13 mouse cellular contexts compared by ENCODE assay signal in genomic region chr2:61813106-61813505, GRCm38 (mm10). TPM values are rescaled to one million over a fixed set of nuclear protein-coding genes. Genes with fewer than 3 reads are reported as not detected.
DNase-seq lines count a peak whose midpoint lies in the region; ATAC-seq lines count a peak whose summit lies in the region.
"Had no signal": no experiment of that assay in that cellular context is flagged by ENCODE, and none has a peak within 500 bp of the region (broad histone marks: within the 10 kb centered on the region; RNA-seq: fewer than 3 reads in every experiment).

No protein-coding gene starts in this region.

- no peak overlapping the region for H3K9ac ChIP-seq in midbrain, embryonic 11.5 days (ENCODE audit: low read length)
- no peak overlapping the region for H3K9ac ChIP-seq in midbrain, embryonic 13.5 days (replicated peaks)
- H3K9ac ChIP-seq in embryonic facial prominence, embryonic 11.5 days (replicated peaks; ENCODE audit: low read length): no peak overlapping the region
- H3K9ac ChIP-seq: hindbrain, embryonic 15.5 days; neural tube, embryonic 13.5 days had no signal

- ATAC-seq in midbrain, embryonic 11.5 days (ENCODE audit: low FRiP score): no peak
- ATAC-seq in midbrain, embryonic 13.5 days: no peak
- no peak for ATAC-seq in embryonic facial prominence, embryonic 11.5 days (replicated peaks; ENCODE audit: insufficient number of reproducible peaks, low FRiP score, low TSS enrichment, low read depth)
- no peak for ATAC-seq in cerebellum, adult (ENCODE audit: insufficient number of reproducible peaks, low FRiP score, low TSS enrichment)

- H3K27me3 ChIP-seq in midbrain, embryonic 11.5 days (ENCODE audit: control insufficient read depth, insufficient read depth, low read length): peaks cover 74% of the 10 kb centered on the region
- H3K27me3 ChIP-seq in midbrain, embryonic 13.5 days: peaks cover 79% of the 10 kb centered on the region
- H3K27me3 ChIP-seq in embryonic facial prominence, embryonic 11.5 days (ENCODE audit: control insufficient read depth, insufficient read depth, low read length): peaks cover 25% of the 10 kb centered on the region

- peaks cover 9% of the 10 kb centered on the region for H3K4me1 ChIP-seq in midbrain, embryonic 11.5 days (ENCODE audit: control insufficient read depth, insufficient read depth, low read length)
- H3K4me1 ChIP-seq in midbrain, embryonic 13.5 days (replicated peaks): peaks cover 24% of the 10 kb centered on the region
- H3K4me1 ChIP-seq in embryonic facial prominence, embryonic 11.5 days (ENCODE audit: control insufficient read depth, insufficient read depth, low read length): peaks cover 2% of the 10 kb centered on the region; the same call in 1 of the 2 replicates

- no peak overlapping the region for H3K4me3 ChIP-seq in midbrain, embryonic 11.5 days (ENCODE audit: low read depth, low read length)
- no peak overlapping the region for H3K4me3 ChIP-seq in midbrain, embryonic 13.5 days (replicated peaks)
- H3K4me3 ChIP-seq in embryonic facial prominence, embryonic 11.5 days (ENCODE audit: low read depth, low read length): no peak overlapping the region

- no peak overlapping the region for H3K27ac ChIP-seq in midbrain, embryonic 11.5 days (ENCODE audit: low read depth, low read length)
- no peak overlapping the region for H3K27ac ChIP-seq in midbrain, embryonic 13.5 days
- H3K27ac ChIP-seq in embryonic facial prominence, embryonic 11.5 days (replicated peaks; ENCODE audit: low read depth, low read length): no peak overlapping the region
- H3K27ac ChIP-seq: heart, embryonic 13.5 days; hindbrain, embryonic 15.5 days; neural tube, embryonic 13.5 days had no signal

- no peaks in the 10 kb centered on the region for H3K9me3 ChIP-seq in midbrain, embryonic 11.5 days (ENCODE audit: control insufficient read depth, low read length)
- no peaks in the 10 kb centered on the region for H3K9me3 ChIP-seq in midbrain, embryonic 13.5 days
- H3K9me3 ChIP-seq in embryonic facial prominence, embryonic 11.5 days (replicated peaks; ENCODE audit: control insufficient read depth, low read length): no peaks in the 10 kb centered on the region
- H3K9me3 ChIP-seq: heart, embryonic 13.5 days; hindbrain, embryonic 15.5 days; neural tube, embryonic 13.5 days had no signal

- WGBS in midbrain, embryonic 11.5 days: 4% methylated on average over 6 of the region's 6 CpGs
- 5% methylated on average over 6 of the region's 6 CpGs for WGBS in midbrain, embryonic 13.5 days
- WGBS in embryonic facial prominence, embryonic 11.5 days: 4% methylated on average over 6 of the region's 6 CpGs

- peak; percentile 2 to 12 for DNase-seq in heart, postnatal 36 days
- no peak for DNase-seq in heart, adult 8-10 months (ENCODE audit: low spot score)
- peak; percentile 93 for DNase-seq in midbrain, embryonic 11.5 days (ENCODE audit: low spot score, missing footprints)
- DNase-seq in embryonic facial prominence, embryonic 11.5 days (ENCODE audit: low spot score): peak; percentile 11
- DNase-seq in naive thymus-derived CD4-positive, alpha-beta T cell, adult 2 months (ENCODE audit: low read depth): peak; percentile 14
- no peak for DNase-seq in T-cell, adult 2 months (ENCODE audit: low spot score)
- DNase-seq: cerebellum, adult 18-20 months; kidney, postnatal 10 days had no signal

- intact Hi-C loops in heart, postnatal 36 days (cut with DNase I): loop anchor here (5.0 kb wide), 2 partner anchors 101 to 156 kb away; partner anchors contain the start of gene Psmd14

- H3K4me2 ChIP-seq in midbrain, embryonic 11.5 days: no peak overlapping the region
- H3K4me2 ChIP-seq in midbrain, embryonic 13.5 days (replicated peaks): no peak overlapping the region
- no peak overlapping the region for H3K4me2 ChIP-seq in embryonic facial prominence, embryonic 11.5 days (ENCODE audit: low read depth, low read length)

- H3K36me3 ChIP-seq in midbrain, embryonic 11.5 days (ENCODE audit: control insufficient read depth, insufficient read depth, low read length): no peaks in the 10 kb centered on the region
- no peaks in the 10 kb centered on the region for H3K36me3 ChIP-seq in midbrain, embryonic 13.5 days
- no peaks in the 10 kb centered on the region for H3K36me3 ChIP-seq in embryonic facial prominence, embryonic 11.5 days (replicated peaks; ENCODE audit: control insufficient read depth, insufficient read depth, low read depth, low read length)
- H3K36me3 ChIP-seq: heart, embryonic 13.5 days; hindbrain, embryonic 15.5 days; neural tube, embryonic 13.5 days had no signal

RNA-seq across cellular contexts. Expression of gene Tbr1, which starts 10.4 kb away (rescaled TPM):
- total RNA-seq in heart, postnatal 36 days (2021): under 1 TPM in 1 of 2 experiments, not detected in 1; 0.11 TPM
- total RNA-seq in heart, adult 8-10 months (2022): not detected
- polyA plus RNA-seq in midbrain, embryonic 11.5 days (2014; fragmentation: Nextera tagmentation; extraction: Ambion mirVana): 0.52 and 2.1 TPM in 2 replicates
- polyA plus RNA-seq in midbrain, embryonic 13.5 days (2015; fragmentation: Nextera tagmentation; extraction: Ambion mirVana): 1.2 and 3.9 TPM in 2 replicates
- polyA plus RNA-seq in embryonic facial prominence, embryonic 11.5 days (2014; fragmentation: Nextera tagmentation; extraction: Ambion mirVana): 0.57 and 0.65 TPM in 2 replicates

Comparison
In these comparisons a context has a peak if more than half of its experiments do, and no peak if none do; other contexts are left out.
1. DNase-seq: peak in heart, postnatal 36 days (2 of 2), midbrain, embryonic 11.5 days (single experiment), embryonic facial prominence, embryonic 11.5 days (single experiment) and naive thymus-derived CD4-positive, alpha-beta T cell, adult 2 months (single experiment); none in heart, adult 8-10 months (single experiment) and T-cell, adult 2 months (single experiment).